Mouse (Mus musculus): Measurements from ENCODE around the gene Gab1. TPM values are rescaled to one million over a fixed set of nuclear protein-coding genes. Genes with fewer than 3 reads are reported as not detected.

Gene Gab1
- total RNA-seq, 2 experiments from 2014 or later, result 30.2 to 35.5 TPM

GRCm38 (mm10) chr8:80810916-80811315 is 69.4 kb downstream of the Gab1 start:
- DNase-seq, result peak in 1 of 2 experiments; percentile 48

DNA sequence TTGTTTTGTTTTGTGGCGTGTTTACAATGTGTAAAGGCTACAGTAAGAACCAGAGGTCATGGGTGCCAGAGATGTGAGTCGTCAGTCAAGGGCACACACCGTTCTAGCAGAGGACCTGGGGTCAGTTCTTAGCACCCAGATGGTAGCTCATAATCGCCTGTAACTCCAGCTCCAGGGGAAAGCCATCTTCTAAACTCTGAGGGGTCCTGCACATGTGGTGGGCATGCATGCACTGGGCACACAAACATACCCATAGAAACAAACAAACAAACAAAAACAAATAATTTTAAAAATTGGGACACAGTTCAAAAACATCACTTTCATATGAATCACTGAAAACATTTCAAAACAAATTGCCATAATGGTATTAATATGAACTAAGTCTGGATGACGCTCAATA is 69.9 kb downstream of the Gab1 start:
- DNase-seq, result peak in 1 of 2 experiments; percentile 17

- peak in 1 of 2 experiments; percentile 33 for DNase-seq
These were observed 72.4 kb downstream of the Gab1 start for GRCm38 (mm10) chr8:80807807-80808505.

- DNase-seq, result peak in 1 of 2 experiments; percentile 17
These were observed 76.2 kb downstream of the Gab1 start for GRCm38 (mm10) chr8:80804066-80804619.

GRCm38 (mm10) chr8:80798778-80799177 is 81.5 kb downstream of the Gab1 start:
- DNase-seq, result no peak

GRCm38 (mm10) chr8:80798198-80798777 is 82.0 kb downstream of the Gab1 start:
- peak in 1 of 2 experiments; percentile 34 for DNase-seq

DNA sequence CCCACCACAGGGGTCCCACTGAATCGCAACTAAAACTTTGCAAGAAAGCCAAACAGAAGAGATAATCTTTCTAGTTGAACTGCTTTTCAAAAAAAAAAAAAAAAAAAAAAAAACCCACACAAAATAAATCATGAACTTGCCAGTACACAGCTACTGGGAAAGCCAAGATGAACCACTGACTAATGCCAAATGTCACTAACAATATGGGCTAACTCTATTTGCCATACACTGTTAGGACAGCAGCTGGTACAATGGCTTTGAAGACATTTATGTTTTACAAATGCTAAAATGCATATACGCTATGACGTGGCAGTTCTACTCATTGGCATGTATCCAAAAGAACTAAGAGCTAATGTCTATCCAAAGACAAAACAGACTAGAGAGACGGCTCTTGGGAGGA is 84.2 kb downstream of the Gab1 start:
- DNase-seq, result no peak

GRCm38 (mm10) chr8:80794585-80795509 is 85.5 kb downstream of the Gab1 start:
- no peak for DNase-seq

GRCm38 (mm10) chr8:80793791-80794515 is 86.4 kb downstream of the Gab1 start:
- no peak for DNase-seq

DNA sequence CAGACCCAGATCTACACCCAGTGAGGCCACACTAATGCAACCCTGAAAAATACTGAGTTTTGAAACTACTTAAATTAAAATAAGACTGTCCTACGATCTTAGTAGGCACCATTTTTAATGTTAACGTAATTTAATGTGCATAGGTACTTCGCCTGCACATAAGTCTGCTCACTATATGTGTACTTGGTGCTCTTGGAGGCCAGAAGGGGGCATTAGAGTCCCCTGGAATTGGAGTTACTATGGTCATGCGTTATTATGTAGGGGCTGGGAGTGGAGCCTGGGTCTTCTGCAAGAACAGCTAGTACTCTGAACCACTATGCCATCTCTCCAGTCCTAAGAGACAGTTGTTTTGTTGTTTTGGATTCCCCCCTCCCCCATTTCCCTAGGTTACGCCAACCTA is 88.1 kb downstream of the Gab1 start:
- no peak for DNase-seq

GRCm38 (mm10) chr8:80789324-80789723 is 91.0 kb downstream of the Gab1 start:
- DNase-seq, result no peak

GRCm38 (mm10) chr8:80784559-80784958 is 95.8 kb downstream of the Gab1 start:
- DNase-seq, result no peak

DNA sequence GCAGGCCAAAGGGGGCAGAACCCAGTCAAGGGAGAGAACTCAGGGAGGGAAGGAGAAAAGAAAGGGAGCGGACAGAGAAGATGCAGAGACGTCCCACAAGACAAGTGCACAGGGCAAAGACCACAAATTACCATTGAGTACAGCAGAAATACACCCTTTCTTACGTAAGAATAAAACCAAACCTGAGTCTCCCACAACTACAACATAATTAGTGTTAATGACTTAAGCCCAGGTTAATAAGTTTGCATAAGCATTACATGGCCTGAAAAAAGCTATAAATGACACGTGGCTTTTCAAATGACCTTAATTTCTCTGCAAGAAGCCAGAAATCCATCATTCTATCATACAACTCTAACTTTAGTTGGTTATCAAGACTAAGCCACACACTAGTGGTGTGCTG is 97.0 kb downstream of the Gab1 start:
- no peak for DNase-seq

DNA sequence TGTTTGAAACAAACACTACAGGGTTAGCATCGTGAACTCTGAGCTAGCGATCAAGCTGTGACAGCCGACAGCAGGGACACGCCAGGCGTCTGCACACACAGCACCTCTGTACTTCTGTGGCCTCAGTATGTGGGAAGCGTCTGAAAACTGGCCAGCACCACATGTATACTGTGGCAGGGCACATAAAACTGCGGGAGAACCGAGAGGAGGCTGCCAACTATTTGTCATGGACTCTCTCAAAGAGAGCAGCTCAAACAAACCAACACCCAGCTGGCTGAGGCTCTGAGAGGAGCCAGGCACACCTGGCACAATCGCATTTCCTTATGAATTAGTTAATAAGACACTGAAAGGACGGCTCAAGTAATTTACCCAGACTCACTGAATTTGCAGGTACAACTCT is 99.0 kb downstream of the Gab1 start:
- peak in 1 of 2 experiments; percentile 33 for DNase-seq

- no peak for DNase-seq
These were observed 100.0 kb downstream of the Gab1 start for GRCm38 (mm10) chr8:80780271-80780670.

- DNase-seq, result peak in 1 of 2 experiments; percentile 20
These were observed 103.9 kb downstream of the Gab1 start for GRCm38 (mm10) chr8:80776436-80776835.

DNA sequence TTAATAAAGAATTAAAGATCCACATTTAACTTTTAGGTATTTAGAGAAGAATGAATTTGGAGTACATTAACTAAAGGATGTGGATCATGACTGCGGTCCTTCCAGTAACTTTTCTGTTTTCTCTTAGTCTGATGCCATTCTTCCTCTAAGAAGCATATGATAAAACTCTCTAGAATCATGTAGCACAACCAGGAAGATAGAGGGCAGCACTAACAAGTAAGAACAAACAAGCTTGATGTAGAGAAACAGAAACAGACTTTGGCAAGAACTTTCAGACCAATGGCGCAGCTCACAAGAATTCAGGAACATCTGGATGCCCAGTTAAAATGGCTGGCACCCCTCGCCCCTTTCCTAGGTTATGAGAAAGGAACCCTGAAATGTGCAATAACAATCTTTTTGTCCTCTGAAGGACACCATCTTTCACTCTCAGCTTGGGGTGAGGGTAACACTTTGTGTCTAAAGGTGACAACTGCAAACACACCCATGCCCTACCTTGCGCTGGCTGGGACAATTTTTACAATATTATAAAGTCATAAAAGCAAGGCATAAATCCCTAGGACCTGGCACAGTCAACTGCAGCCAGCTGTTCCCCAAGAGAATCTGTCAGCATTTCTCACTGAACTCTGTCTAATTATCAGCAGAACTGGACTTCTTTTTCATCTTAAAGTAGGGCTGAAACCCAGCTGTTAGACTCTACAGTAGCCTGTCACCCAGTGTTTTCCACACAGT is 107.4 kb downstream of the Gab1 start:
- peak; percentile 56 to 65 for DNase-seq

- DNase-seq, result no peak
These were observed 111.9 kb downstream of the Gab1 start for GRCm38 (mm10) chr8:80768451-80768850.

- DNase-seq, result peak; percentile 69 to 92
These were observed 127.2 kb downstream of the Gab1 start for GRCm38 (mm10) chr8:80753017-80753715.

DNA sequence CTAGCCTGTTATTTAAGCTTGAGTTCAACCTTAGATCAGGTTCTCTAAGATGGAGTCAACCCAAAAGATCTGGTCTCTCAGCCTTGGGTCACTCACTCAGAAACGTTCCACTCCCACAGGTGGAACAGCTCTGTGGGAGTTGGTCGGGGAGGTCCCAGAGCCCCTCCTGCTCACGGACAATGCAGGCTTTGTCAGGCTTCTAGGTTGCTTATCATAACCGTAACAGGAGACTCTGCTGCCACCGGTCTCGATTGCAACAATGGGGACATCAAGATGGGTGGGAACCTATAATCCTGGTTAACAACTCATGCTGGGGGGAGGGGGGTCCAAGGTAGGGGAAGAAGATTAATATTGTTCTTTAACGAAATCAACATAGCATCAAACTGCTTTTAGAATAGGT is 127.9 kb downstream of the Gab1 start:
- DNase-seq, result no peak
